Mouse (Mus musculus) frontal cortex, postnatal 25 days (tissue): ENCODE measurements around the gene Susd6.

ENCODE experiments used
- DNase-seq, 2 experiments: peaks; one replicate each; pipeline ENCODE4 v3.0.0; 2022; ENCODE audit warnings: low spot score in 2 of 2

Gene Susd6

DNA sequence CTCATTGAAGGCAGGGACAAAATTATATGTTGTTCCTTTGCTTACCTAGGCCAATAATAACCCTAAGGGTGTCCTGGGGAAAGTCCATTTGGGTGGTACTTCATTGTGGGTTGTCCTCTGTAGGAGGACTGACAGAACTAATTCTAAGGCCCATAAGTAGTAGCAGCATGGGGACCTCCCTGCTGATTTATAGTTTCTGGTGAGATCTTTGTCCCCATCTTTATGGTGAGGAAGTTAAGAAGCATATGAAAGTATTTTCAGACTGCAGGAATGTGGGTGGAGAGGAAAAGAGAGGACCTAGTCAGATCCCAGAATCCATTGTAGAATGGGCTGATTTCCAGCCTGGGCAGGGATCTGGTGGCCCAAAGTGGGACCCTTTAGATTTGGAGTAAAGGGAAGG, 48.0 kb downstream of the Susd6 start:
- DNase-seq: no peak

DNA sequence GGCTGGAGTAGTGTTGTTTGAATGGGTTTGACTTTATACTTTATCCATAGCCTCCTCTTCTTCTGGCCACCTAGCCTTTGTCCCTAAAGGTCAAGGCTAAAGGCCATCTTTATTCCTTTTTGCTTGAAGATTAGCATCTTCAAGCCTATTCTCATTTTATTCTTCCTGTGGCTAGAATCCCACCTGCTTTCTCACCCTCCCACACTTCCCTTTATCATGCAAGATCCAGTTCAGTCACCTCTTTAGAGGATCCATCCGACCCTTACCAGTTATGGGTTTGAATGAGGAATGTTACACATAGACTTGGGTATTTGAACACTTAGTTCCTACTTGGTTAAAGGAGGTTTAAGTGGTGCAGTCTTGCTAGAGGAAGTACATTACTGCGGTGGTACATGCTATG, 48.5 kb downstream of the Susd6 start:
- DNase-seq: no peak

DNA sequence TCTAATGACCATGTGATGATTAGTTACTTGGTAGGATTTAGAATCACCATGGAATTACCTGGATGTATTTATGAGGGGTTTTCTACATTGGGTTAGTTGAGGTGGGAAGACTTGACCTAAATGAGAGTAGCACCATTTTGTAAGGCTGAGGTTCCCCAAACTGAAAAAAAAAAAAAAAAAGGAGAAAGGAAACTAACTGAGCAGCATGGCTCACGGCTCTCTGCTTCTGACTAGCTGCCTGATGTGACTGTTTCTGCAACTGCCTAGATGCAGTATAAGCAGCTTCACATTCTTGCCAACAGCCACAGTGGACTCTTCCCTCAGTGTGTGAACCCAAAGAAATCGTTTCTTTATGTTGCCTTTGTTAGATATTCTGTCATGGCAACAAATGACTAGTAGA, 49.3 kb downstream of the Susd6 start:
- no peak for DNase-seq

DNA sequence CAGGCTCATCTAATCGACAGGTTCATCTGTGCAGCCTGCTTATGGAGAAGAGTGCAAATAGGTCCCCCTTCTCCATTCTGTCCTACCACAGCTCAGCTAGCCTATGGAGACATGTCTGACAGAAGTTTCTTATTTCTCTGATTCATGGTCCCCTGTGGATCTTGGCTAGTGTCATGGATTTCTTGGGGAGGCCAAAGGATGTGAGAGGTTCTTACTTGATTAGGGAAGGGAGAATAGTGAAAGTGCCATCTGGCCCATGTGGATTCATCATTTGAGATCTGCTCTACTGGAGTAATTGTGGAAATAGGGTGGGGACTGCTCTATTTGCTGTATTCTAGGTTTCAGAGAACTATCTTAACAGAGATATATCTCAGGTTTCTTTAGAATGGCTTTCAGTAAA, 51.3 kb downstream of the Susd6 start:
- DNase-seq: no peak

DNA sequence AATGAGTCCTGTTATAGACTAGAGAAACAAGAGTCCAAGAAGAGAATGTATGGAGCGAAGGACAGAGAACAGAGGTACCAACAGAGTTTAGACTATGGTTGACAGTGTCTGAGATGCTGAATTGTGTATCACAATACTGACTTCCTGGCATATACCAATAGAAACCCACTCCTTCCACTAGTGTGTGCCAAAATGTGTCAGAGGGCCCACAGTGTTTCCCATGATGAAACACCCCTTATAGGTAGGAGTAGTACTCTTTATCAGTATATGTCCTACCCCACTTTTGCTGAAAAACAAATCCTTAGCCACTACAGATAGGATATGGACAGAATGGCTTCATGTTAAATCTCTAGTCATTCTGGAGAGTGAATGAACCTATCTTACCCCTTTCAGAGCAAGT, 52.3 kb downstream of the Susd6 start:
- DNase-seq: no peak

DNA sequence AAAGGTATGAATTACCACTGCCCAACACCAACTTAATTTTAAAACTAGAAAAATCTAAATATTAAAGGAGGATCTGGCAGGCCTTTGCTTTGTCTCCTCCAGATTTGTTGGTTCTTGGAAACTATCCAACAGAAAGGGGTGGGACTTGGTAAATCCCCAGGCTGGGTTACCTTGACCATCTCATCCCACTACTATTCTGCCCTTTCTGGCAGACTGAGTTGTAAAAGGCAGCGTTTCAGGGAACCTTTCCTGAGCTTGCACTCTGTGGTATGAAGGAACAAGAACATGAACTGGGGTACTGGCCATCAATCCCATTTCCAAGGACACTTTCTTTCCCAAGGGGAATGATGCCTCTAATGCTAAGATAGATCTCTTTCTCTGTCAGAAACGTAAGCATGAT, 52.9 kb downstream of the Susd6 start:
- DNase-seq: no peak

DNA sequence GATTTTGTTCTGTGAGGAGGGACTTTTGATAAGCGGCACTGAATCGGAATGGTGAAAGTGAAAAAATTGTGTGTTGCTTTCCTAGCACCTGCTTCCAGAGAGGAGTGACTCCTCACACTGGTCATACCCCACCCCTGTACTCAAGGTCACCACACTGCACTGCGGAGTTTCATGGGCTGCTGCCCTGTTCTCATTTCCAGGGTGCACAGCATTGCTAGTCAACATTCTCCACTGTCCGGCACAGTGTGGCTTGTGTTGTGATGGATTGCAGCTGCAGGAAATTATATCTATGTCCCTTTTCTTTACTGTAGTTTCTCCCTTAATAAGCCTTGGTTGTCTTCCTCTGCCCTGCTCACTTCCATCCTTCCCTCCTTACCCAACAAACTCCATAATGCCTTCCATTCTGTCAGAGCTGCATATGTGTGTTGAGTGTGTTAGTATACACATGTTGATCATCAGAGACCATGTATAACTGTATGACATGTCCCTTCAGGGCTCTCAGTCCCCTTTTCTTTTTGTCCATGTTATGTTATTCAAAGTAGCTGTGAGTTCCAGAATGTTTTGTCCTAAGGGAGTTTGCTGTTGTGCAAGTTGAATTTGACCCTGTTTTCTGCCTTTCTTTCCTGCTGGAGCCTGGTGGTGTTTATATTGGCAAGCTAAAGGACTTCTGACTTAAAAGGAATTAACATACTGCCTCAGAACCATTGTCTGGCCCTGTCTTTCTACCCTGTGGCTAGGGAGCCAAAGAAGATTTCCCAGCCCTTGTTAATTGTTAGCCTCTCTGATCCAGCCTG, 53.5 kb downstream of the Susd6 start:
- DNase-seq: no peak

DNA sequence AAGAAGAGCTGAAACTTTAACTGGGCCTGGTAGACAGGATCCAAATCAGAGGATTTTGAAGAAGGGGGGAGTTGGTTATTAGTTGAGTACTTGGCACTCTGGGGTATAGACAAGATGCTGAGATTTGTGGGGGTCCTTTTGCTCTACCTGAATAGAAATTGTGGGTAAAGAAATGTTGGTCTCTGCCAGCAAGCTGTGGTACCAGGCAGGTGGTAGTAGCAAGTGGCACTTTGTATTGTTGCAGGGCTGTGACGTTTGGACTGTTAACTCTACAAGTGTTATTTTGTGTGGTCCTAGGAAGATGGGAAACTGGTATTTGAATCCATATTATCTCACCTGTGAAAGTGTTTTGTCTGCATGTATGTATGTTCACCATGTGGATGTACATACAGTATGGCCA, 55.6 kb downstream of the Susd6 start:
- no peak for DNase-seq

DNA sequence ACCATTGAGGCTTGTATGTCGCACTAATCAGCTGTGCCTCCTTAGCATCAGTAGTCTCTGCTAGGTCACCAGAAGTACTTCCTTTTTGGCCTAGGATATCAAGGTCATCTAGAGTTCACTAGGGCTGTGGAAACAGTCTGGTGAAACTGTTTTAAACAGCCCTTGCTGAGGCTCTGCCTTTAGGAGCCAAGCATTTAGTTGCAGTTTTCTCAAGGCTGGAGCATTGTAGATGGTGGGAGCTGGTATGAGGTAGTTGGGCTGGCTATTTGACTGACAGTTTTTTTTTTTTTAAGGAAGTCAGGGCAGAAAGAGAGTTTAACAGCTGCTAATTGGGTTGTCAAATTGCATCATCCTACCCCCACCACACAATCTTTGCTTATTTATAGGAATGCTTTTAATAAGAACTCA, 56.6 kb downstream of the Susd6 start:
- DNase-seq: no peak

DNA sequence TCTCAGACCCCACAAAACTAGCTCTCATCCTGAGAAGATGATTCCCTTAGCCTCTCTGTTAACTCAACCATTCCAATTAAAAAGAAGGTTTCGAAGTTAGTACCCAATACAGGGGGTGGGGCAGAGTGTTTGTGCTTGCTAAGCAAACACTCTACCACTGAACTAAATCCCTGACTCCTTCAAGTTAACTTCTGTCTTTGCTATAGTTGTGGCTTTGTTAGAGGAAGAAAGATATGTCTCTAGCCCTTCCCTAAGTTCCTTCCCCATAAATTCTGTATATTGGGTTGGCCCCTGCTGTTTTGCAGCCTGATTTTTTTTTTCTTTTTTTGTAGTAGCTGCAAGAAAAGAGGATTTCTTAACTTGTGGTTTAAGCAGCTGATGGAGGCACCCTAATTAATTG, 61.7 kb downstream of the Susd6 start:
- no peak for DNase-seq

DNA sequence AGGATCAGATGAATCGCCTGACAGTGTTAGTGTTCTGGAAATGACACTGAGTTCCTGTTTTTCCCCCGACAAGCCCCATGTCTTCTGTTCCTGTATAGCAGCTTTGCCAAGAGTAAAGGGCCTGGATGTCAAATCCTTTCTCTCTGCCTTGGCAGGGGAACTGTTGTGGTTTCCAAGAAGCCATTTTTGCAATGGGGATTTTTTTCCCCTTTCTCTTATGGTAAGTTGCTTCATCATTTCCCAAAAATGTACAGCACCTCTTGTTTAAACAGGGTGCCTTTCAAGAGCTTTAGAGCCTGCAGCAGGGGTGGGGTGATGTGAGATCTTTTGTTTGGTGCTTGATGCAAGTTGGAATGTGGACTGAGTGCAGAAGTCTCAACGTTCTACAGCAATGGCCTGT, 63.4 kb downstream of the Susd6 start:
- no peak for DNase-seq

DNA sequence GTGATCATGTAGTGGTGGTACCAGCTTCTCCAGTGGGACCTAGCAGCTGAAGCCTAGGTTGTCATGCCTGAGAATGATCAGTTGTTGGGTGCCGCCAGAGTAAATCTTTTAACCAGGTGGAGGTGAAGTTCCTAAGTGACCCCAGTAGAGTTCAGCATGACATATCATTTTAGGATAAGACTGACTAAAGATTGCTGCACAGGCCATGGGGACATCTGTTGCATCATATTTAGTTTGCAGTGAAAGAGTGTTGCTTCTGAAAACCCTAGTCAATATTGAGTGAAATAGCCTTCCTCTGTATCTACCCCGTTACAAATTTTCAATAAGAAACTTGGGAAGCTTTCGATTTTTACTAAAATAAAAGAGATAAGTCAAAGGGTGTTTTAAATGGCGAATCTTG, 64.4 kb downstream of the Susd6 start:
- DNase-seq: no peak

DNA sequence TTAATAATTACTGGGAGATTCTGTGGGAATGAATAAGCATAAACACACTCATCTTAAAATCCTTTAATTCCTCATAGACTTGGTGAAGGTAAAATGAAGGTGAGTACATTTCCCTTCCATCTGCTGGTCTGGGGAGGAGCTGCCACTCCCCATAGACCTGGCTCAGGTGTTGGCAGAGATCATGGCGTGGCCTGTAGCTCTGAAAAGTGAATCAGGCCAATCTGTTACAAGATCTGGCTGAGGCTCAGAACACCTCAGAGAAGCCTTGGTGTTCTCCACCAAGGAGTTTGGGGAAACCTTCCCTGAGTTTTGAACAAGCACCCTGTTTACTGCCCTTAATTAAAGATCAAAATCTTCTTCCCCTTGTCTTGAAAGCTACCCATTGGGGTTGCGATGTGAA, 64.8 kb downstream of the Susd6 start:
- no peak for DNase-seq

DNA sequence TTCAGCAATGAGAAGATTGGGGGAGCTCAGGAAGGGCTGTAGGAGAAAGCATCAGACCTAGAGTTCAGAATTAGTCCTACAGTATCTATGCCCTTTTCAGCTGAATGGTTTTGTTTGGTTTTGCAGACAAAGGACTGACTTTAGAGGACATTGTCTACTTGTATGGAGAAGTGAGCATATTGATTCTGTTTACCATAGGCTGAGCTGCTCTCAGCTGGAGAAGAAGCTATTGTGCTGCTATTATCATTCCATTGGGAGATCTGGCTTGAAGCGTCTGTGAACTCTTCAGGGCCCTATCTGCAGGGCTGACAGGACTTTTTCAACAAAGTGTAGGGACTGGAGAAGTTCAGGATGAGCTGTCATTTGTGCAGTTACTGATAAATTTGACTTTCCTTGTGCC, 65.3 kb downstream of the Susd6 start:
- DNase-seq: no peak

DNA sequence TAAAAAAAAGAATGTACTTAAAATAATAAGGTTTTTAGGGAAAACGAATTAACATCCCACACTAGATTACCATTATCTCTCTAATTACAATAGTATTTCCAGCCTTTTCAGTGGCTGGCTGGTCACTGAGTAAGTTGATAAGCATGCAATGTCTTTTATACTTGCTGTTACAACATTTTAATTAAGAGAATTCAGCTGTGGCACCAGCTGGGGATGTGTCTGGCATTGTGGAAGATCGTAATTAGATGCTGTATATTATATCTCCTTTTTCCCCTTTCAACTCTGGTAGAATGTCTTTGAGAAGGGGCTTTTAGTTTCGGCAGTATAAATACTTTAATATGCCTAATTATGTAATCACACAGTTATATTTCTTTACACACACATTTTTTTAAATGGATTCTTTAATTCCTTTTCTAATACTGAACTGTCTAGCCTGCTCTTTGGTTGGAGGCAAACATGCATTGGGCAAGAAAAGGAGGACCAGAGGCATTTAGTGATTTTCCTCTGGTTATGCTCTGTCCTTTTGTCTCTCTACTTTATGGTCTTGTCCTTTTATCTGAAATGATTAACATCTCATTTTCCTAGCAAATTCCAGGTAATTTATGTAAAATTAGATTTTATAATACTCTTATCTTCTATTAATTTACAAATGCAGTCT, 67.5 kb downstream of the Susd6 start:
- DNase-seq: no peak

DNA sequence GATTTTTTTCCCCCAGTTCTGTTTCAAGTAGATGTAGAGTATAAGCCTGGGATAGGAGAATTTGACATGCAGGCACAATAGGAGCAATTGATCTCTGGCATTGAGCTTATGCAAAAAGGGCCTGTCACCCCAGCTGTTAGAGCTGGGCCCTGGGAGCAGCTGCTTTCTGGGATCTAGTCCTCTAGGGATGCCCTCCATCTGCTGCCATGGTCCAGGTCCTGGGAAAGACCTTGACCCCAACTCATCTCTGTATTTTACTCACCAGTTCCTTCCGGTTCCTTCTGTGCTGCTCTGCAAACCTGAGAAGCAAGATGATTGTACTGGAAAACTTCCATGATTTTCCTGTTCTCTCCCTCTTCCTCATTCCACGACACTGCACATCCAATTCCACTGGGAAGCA, 68.0 kb downstream of the Susd6 start:
- DNase-seq: no peak

DNA sequence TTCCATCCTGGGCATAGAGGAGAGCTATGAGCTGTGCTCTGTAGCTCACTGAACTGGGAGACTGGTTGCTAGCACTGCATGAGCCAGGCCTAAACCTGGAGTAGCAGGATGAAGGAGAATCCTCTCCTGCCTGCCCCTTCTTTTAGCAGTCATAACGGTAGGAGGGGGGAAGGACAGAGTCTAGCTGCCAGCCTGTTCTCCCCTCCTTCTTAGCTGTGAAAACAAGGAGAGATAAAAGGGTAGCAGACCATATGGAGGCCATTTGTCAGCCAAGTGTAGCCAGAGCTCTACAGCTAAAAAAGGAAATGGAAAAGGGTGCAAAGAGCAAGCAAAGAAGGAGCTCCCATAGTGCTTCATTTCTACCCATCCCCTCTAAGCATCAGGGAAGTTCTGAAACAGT, 71.6 kb downstream of the Susd6 start:
- DNase-seq: no peak

DNA sequence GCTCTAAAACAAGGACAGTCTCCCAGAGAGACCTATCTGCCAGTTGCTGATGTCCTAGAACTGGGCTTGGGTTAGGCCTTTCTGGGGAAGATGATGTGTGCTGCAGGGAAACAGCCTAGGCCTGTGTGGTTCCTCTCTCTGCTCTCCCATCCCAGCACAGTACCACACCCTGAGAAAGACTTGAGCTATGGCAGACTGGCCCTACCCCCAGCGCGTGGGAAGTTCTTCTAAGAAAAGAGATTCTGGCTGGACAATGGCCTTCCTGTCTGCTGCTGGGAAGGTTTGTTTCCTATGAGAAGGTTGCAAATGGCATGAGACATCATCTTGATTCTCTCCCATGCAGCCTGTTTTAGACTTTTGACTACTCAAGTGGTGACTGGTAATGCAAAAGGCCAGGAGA, 73.1 kb downstream of the Susd6 start:
- no peak for DNase-seq

DNA sequence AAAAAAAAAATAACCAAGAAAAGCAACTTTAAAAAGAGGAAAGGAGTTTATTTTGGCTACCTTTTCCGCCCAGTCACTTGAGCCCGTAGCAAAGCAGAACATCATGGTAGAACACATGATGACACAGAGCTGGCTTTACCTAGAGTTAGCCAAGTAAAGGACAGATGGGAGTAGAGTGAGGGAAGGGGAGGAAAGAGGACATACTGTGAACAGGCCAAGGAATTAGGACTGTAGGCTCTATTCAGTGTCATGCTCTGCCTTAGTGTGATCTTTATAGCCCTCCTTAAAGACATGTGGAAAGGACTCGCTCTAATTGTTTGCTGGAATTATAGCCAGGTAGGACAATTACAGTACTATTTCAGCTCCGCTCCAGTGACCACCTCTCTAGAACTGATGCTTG, 74.9 kb downstream of the Susd6 start:
- DNase-seq: no peak

DNA sequence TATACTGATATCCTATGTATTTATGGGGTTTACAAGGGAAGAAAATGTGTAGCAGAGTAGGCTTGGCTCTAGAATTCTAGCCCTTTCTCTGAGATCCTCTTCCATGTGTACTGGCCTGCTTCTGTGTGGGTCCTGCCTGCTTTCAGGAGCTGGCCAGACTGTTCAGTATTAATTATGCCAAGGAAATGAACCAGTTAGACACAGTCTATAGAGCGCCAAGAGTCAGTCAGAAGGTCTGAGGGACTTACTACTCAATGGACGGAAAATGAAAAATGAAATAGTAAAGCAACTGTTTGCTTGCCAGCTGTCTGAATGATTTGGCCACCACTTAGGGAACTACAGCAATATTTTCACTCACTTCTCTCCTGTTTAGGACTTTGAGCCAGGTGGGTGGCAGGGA, 75.7 kb downstream of the Susd6 start:
- no peak for DNase-seq

DNA sequence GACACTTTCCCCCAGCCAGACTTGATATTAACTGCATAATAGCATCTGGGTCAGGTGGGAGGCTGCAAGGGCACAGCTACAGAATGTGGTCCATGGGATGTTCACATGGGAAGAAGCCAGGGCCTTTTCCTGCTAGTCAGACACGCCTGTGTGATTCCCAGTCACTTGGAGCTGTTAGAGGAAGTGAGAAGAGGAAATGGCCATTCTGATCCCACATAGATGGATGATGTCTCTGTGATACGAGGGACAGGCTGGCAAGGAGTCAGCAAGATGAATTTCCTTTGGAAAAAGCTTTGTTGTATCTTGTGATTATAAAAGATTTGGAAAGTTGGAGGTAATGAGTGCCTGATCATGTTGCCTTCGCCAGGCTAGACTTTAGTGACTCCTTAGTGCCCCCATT, 76.8 kb downstream of the Susd6 start:
- no peak for DNase-seq

DNA sequence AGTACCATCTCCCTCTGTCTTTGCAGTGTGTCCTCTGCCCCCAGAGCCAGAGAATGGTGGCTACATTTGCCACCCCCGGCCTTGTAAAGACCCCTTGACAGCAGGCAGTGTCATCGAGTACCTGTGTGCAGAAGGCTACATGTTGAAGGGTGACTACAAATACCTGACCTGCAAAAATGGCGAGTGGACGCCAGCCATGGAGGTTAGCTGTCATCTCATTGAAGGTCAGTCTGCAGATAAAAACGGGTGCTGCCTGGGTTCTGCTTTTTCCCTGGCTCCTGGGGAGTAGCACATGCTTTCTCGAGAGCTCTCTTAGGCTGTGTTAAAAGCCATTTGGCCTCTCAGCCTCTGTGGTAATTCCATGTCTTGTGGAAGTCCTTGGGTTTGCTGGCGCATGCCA, 78.1 kb downstream of the Susd6 start:
- no peak for DNase-seq

DNA sequence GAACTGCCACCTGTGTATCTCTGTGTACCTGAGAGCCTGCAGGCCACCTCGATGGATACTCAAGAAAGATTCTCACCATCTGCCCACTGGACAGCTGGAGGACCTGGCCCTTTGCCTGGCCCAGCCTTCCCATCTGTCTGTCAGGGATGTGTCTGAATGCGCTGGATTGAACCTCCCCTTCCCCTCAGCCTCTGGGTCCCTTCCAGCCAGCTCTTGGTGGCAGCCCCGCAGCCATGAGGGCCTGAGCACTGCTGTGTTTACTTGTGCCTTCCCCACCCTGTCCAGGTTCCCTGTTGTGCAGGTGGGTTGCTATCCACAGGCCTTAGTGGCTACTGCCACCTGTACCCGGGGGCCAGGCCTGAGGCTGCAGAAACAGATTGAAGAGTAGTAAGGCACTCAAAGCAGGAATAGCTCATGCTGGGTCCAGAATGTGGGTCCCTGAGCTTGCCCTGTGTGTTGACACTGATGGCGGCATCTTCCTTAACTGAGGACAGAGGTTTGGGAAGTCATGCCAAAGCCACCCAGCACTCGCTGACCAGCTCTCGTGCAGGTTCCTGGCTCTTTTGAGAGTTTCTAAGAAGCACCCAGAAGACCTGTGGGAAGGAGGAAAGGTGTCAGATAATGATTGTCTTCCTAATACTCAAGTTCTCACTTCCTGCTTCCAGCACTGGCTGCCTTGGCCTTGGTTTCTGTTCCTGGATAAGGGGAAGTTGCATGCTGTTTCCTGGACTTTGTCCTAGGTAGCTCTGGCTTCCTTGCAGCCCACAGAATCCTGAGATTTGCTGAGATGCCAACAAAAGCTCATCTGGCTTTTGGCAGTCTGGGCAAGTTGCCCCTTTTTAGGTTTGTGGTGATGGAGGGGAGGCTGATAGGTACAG, 87.1 kb downstream of the Susd6 start:
- DNase-seq: no peak
